Mouse (Mus musculus): ENCODE results near the gene Gm5591.
"Not testable (repeated sequence)": the region's sequence is repeated elsewhere in the genome, so short reads cannot be mapped to it uniquely, and the experiment has no call there.

The Gm5591 gene

DNA sequence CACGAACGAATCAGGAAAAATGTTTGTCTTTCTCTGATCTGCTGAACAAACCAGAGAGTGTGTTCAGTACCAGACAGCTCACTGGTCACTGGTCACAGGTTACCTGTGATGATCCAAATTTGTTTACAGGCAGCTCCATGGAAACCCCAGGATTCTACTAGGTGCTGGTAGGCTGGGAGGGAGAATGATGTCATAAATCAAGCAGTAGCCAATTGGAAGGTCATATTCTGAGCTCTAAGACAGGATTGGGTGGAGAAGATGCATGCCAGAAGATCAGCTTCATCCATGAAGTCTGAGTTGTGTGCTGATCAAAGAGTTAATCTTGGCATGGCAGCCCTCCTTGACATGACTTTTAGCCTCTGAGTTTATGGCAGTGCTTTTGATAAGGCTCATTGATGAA, at the start of gene Gm5591:
Gene Gm5591, minus strand, starts transcription at position 101 of the 400 bp plus-strand sequence.
- DNase-seq (ENCODE audit: extremely low read depth, low read depth): not testable (repeated sequence)

DNA sequence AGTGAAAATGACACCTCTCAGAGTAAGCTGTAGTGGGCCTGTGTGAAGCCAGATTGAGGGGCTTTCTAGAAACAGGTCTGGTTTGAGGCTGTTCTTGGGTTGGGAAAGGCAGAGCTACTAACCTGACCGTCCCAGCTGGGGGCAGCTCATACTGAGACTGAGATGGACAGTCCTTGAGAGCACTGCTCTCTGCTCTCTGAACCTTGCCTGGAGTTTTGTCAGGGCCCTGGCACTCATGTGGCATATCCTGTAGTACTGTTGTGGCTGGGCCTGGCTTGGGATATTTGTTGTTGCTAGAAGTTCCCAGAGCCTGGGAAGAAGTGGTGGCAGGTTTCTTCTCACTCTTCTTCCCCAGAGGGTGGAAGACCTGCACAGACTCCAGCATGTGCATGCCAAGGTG, 39.5 kb downstream of the Gm5591 start:
- not testable (repeated sequence) for DNase-seq (ENCODE audit: extremely low read depth, low read depth)
